Mouse (Mus musculus) 3134 (cell line): Measurements from ENCODE around the gene Smcp.
A peak's percentile ranks its signal among the peaks of the same experiment; 100 is the strongest.

Experiments
- DNase-seq: peaks from one replicate; pipeline ENCODE4 v3.0.0-alpha.2; 2011; ENCODE audit warnings: low spot score; ENCODE audit not compliant: insufficient read length; ENCODE audit errors: extremely low read depth

Gene Smcp

GRCm38 (mm10) chr3:92588858-92589257, at the start of gene Smcp:
TSS of gene Smcp (minus strand) at chr3:92588997.
- DNase-seq: no peak

GRCm38 (mm10) chr3:92638653-92638991, 49.8 kb upstream of the Smcp start:
- DNase-seq: no peak

- no peak for DNase-seq
These were observed 49.2 kb upstream of the Smcp start for GRCm38 (mm10) chr3:92637745-92638652.

GRCm38 (mm10) chr3:92621560-92621959, 32.8 kb upstream of the Smcp start, which contains the start of gene Lce6a:
TSS of gene Lce6a (minus strand) at chr3:92621660.
- no peak for DNase-seq

DNA sequence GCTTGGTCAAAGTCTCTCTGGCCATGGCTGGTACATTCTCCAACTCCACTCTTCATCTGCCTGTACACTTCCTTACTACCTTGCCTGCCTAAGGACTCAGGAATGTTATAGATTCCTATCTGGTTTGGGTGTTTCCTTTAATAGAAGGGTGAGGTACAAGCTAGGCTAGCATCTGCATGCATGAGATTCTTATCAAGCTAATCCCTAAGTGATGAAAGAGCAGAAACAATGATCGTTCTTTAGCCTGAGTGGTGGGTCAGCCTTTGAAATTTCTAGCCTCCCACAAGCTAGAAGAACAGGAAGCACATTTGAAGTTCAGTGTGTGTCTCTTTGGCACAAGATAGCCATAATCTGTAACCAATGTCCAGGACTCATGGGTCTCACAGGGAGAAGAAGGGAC, 21.0 kb upstream of the Smcp start:
- DNase-seq: peak; percentile 18

- no peak for DNase-seq
These were observed 18.6 kb upstream of the Smcp start, which contains the start of gene 2210017I01Rik for GRCm38 (mm10) chr3:92607392-92607791. TSS of gene 2210017I01Rik (minus strand) at chr3:92607492.

- no peak for DNase-seq
These were observed 13.4 kb upstream of the Smcp start for GRCm38 (mm10) chr3:92602169-92602568.

DNA sequence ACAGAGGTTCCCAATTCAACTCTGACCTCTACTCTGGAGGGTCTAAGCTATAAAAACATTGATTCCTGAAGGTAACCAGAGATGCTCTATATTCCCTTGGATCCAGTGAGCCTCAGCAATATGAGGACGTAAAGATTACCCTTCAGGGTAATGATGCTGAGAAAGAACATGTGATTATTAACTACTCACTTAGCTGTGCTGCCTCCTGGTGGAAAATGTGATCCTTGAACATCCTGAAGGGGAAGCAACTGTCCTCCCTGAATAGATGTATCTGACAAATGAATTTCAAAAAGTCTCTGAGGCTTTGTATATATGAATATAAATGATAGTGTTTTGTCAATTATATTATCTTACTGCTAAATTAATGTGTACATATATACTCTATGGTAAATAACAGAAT, 11.7 kb upstream of the Smcp start:
- DNase-seq: no peak

GRCm38 (mm10) chr3:92599973-92600372, 11.2 kb upstream of the Smcp start:
- DNase-seq: no peak

GRCm38 (mm10) chr3:92598429-92598828, 9.6 kb upstream of the Smcp start:
- DNase-seq: no peak

DNA sequence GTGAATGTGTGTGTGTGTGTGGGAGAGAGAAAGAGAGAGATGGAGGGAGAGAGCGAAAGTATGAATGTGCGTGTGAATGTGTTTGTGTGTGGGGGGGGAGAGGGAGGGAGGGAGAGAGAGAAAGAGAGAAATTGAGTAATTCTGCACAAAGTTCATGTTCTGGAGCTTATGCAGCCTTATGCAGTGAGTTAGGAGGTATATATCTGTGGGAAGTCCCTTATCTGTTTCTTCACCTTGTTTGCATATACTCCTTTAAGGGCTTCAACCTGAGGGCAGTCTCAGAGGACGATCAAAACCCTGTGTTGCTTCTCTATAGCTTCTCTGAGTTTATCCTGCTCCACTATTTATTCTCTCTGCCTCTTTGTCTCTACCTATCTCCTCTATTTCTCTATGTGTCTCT, 1.6 kb downstream of the Smcp start:
- no peak for DNase-seq

- DNase-seq: no peak
These were observed 3.7 kb downstream of the Smcp start for GRCm38 (mm10) chr3:92585055-92585454.

- DNase-seq: no peak
These were observed 5.5 kb downstream of the Smcp start for GRCm38 (mm10) chr3:92583164-92583826.

DNA sequence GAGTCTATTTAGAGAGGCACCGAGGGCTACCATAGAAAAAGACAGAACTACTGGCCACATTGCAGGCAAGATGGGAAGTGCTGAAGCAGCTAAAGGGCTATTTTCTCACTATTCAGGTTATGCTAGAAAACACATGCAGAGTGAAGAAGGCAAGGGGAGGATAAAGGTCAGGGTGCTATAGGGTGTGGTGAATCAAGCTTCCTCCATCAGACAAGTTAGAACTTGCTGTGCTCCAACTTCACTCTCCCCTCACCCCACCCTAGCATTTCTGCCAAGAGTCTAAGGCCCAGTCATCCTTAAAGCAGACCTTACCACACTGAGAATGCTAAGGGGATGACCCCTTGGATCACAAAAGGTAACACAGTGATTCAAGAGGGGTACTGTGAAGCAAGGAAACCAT, 9.3 kb downstream of the Smcp start:
- DNase-seq: no peak

DNA sequence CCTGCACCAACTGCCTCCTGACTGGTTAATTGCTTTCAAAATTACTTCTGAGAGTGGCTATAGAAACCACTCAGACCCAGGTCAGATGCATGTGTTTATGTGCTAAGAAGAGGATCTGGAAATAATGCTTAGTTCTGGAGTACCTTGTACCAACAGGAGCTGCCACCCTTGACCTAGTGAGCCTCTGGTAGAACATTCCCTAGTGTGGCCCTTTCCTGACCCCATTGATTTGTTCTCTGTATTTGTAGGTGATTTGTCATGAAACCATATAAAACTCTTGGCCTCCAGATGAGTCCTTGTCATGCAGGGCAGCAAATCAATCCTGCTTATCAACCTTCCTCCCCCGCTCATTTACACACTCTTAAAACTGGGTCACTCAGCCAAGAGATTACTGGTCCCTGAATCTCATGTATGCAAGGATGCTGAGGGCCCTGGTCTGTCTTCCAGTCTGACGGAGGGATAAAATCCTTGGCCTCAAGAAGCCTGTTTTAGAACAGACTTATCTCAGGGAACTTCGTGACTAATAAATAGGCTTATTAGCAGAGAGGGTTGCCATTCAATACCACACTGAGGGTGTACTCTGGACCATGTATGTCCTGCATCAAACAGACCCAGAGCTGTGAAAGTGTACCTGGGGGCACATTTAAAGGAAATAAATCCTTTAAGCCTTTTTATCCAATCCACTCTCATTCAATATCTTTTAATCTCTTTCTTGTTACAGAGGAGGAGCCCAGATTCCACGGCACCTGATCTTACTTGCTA, 10.0 kb downstream of the Smcp start:
- DNase-seq: no peak

- no peak for DNase-seq
These were observed 15.3 kb downstream of the Smcp start, which contains the start of gene Ivl for GRCm38 (mm10) chr3:92573449-92574041. TSS of gene Ivl (minus strand) at chr3:92573735.

- DNase-seq: no peak
These were observed 16.2 kb downstream of the Smcp start for GRCm38 (mm10) chr3:92572514-92573155.

DNA sequence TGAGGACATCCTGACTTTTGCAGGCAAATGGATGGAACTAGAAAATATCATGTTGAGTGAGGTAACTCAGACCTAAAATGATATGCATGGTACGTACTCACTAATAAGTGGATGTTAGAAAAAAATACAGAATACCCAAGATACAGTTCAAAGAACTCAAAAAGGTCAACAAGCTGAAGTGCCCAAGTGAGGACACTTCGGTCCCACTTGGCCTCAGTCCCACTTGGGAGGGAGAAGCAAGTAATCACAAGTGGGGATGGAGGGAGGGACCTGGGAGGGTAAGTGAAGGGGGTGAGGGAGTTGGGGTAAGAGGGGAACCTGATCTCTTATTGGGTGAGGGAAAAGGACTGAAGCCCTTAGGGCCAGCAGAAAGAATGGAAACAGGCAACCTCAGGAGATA, 20.0 kb downstream of the Smcp start:
- DNase-seq: no peak

- DNase-seq: no peak
These were observed 23.4 kb downstream of the Smcp start for GRCm38 (mm10) chr3:92565418-92565817.

DNA sequence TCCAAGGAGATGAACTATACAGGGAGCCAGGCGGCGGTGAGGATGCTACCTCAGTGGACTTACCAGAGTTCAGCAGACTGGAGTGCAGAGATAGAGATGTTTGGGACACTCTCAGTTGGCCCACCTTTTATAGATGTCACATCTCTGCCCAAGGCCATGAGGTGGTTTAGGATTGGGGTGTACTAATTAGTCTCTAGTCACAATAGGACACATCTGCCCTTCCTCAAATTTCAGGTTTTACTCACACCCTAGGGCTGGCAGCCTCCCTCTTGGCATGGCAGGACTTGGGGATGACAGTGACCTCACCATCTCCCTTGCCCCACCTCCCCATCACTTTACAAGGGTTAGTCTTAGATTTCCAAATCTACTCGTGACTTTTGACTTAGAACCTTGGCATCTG, 54.4 kb downstream of the Smcp start, which contains the start of gene 2310046K23Rik:
TSS of gene 2310046K23Rik (minus strand) at position 101 of the 400 bp plus-strand sequence.
- no peak for DNase-seq
